In the genomic region with DNA sequence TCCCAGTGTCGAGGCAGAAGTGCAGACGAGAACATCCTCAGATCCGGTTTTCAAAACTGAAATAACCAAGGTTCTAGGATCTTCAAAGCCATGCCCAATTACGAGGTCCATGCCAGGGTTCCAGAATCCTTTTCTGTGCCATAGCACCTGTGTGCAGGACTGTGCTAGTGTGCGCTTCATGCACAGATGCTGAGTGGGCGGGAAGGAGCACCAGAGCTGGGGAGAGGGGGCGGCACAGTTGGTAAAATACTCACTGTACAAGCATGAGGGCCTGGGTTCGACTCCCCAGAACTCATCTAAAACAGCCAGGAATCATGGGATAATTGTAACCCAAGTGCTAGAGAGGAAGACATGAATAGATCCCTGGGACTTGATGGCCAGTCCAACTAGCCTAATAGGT, we compare ENCODE assay signal across 18 mouse cellular contexts.
"Had no signal": no experiment of that assay in that cellular context is flagged by ENCODE, and none has a peak within 500 bp of the region (broad histone marks: within the 10 kb centered on the region; RNA-seq: fewer than 3 reads in every experiment).

No protein-coding gene starts in this region.

- H3K27ac ChIP-seq: hindbrain, embryonic 13.5 days; intestine, embryonic 15.5 days; limb, embryonic 12.5 days; liver, embryonic 13.5 days; lung, embryonic 15.5 days; macrophage; midbrain, embryonic 15.5 days; neural tube, embryonic 12.5 days; stomach, embryonic 15.5 days had no signal

- H3K9ac ChIP-seq: hindbrain, embryonic 13.5 days; intestine, embryonic 15.5 days; limb, embryonic 12.5 days; liver, embryonic 13.5 days; liver, postnatal 0 days; lung, embryonic 15.5 days; midbrain, embryonic 15.5 days; neural tube, embryonic 12.5 days; stomach, embryonic 15.5 days had no signal

- H3K27me3 ChIP-seq: hindbrain, embryonic 13.5 days; intestine, embryonic 15.5 days; liver, embryonic 13.5 days; lung, embryonic 15.5 days; megakaryocyte, embryonic 14.5 days; midbrain, embryonic 15.5 days; neural tube, embryonic 12.5 days; stomach, embryonic 15.5 days had no signal

- H3K4me2 ChIP-seq: hindbrain, embryonic 13.5 days; intestine, embryonic 15.5 days; limb, embryonic 12.5 days; liver, embryonic 13.5 days; lung, embryonic 15.5 days; midbrain, embryonic 11.5 days; midbrain, embryonic 15.5 days; neural tube, embryonic 12.5 days; stomach, embryonic 15.5 days had no signal

- H3K4me1 ChIP-seq: hindbrain, embryonic 13.5 days; intestine, embryonic 15.5 days; limb, embryonic 12.5 days; liver, embryonic 13.5 days; lung, embryonic 15.5 days; megakaryocyte, embryonic 14.5 days; midbrain, embryonic 15.5 days; neural tube, embryonic 12.5 days; stomach, embryonic 15.5 days had no signal

- DNase-seq: kidney, adult 18-20 months; kidney, postnatal 10 days; liver; liver, embryonic 13.5 days; liver, postnatal 0 days; lung, postnatal 14 days; thymus, adult 2 months; thymus, postnatal 25 days had no signal

- ATAC-seq: intestine, embryonic 15.5 days; liver, postnatal 0 days; midbrain, embryonic 15.5 days had no signal

- H3K4me3 ChIP-seq: hindbrain, embryonic 13.5 days; intestine, embryonic 15.5 days; limb, embryonic 12.5 days; liver, embryonic 13.5 days; lung, embryonic 15.5 days; megakaryocyte, embryonic 14.5 days; midbrain, embryonic 15.5 days; neural tube, embryonic 12.5 days; stomach, embryonic 15.5 days had no signal

- H3K9me3 ChIP-seq: hindbrain, embryonic 13.5 days; intestine, embryonic 15.5 days; limb, embryonic 12.5 days; liver, embryonic 13.5 days; lung, embryonic 15.5 days; megakaryocyte, embryonic 14.5 days; midbrain, embryonic 15.5 days; neural tube, embryonic 12.5 days; stomach, embryonic 15.5 days had no signal

- H3K36me3 ChIP-seq: hindbrain, embryonic 13.5 days; intestine, embryonic 15.5 days; limb, embryonic 12.5 days; liver, embryonic 13.5 days; lung, embryonic 15.5 days; midbrain, embryonic 15.5 days; neural tube, embryonic 12.5 days; stomach, embryonic 15.5 days had no signal
